In genomic region chr16:45454762-45455161, GRCm38 (mm10) we compare ENCODE assay signal across 17 mouse cellular contexts. TPM values are rescaled to one million over a fixed set of nuclear protein-coding genes. Genes with fewer than 3 reads are reported as not detected.
"Had no signal": no experiment of that assay in that cellular context is flagged by ENCODE, and none has a peak within 500 bp of the region (broad histone marks: within the 10 kb centered on the region; RNA-seq: fewer than 3 reads in every experiment).

No protein-coding gene starts in this region.

- H3K9me3 ChIP-seq: neural tube, embryonic 15.5 days; stomach, embryonic 15.5 days had no signal

- H3K4me3 ChIP-seq: neural tube, embryonic 15.5 days; stomach, embryonic 15.5 days had no signal

- H3K4me2 ChIP-seq: neural tube, embryonic 15.5 days; stomach, embryonic 15.5 days had no signal

- H3K9ac ChIP-seq: neural tube, embryonic 15.5 days; stomach, embryonic 15.5 days had no signal

- H3K4me1 ChIP-seq: neural tube, embryonic 15.5 days; stomach, embryonic 15.5 days had no signal

- H3K27ac ChIP-seq: neural tube, embryonic 15.5 days; stomach, embryonic 15.5 days; stomach, postnatal 0 days had no signal

- H3K36me3 ChIP-seq: neural tube, embryonic 15.5 days; stomach, embryonic 15.5 days had no signal

- H3K27me3 ChIP-seq: neural tube, embryonic 15.5 days; stomach, embryonic 15.5 days had no signal

- DNase-seq: retina, postnatal 1 day; right cerebral cortex, adult 18-20 months; right cerebral cortex, postnatal 14 days; right cerebral cortex, postnatal 25 days; right cerebral cortex, postnatal 4 days; spleen, adult 18-20 months; thymus, adult 18-20 months; thymus, adult 2 months; thymus, postnatal 14 days; thymus, postnatal 25 days; thymus, postnatal 36 days; thymus, postnatal 4 days had no signal

RNA-seq across cellular contexts. Expression of gene Gm609, which starts 38.0 kb away (rescaled TPM):
- polyA plus RNA-seq: neural tube, embryonic 14.5 days; neural tube, embryonic 15.5 days; spleen, adult 2 months had no signal
